Comparison of ENCODE assay signal across 8 mouse cellular contexts in the genomic region with DNA sequence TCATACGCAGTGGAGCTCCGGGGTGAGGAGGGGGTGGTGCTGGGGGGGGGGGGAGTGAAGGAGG. TPM values are rescaled to one million over a fixed set of nuclear protein-coding genes. Genes with fewer than 3 reads are reported as not detected.
DNase-seq lines count a peak whose midpoint lies in the region; ATAC-seq and TF ChIP-seq lines count a peak whose summit lies in the region.

A gene (minus strand): TSS at position 26 of the 64 bp plus-strand sequence.

- peak within 1 kb of the TSS; percentile 89 for H3K4me3 ChIP-seq in thymus, adult 2 months (ENCODE audit: control insufficient read depth, insufficient read depth, low read length)
- peak within 1 kb of the TSS; percentile 79 for H3K4me3 ChIP-seq in erythroblast, embryonic 14.5 days (replicated peaks)
- peak within 1 kb of the TSS; percentile 94 for H3K4me3 ChIP-seq in limb, embryonic 14.5 days (replicated peaks; ENCODE audit: low read length)
- peak within 1 kb of the TSS; percentile 90 for H3K4me3 ChIP-seq in stomach, embryonic 14.5 days (ENCODE audit: low read depth, low read length)

- 0% methylated on average over 2 of the region's 2 CpGs for WGBS in thymus, adult 2 months
- 0% methylated on average over 2 of the region's 2 CpGs for WGBS in limb, embryonic 14.5 days
- 0% methylated on average over 2 of the region's 2 CpGs for WGBS in stomach, embryonic 14.5 days

- no peak for TF ChIP-seq POLR2A in thymus, adult 2 months (IDR thresholded peaks at IDR 0.05; ENCODE audit: control insufficient read depth, extremely low read depth, insufficient read depth, low read length, poor library complexity)
- TF ChIP-seq POLR2A in limb, embryonic 14.5 days (IDR thresholded peaks at IDR 0.05; ENCODE audit: borderline replicate concordance, extremely low read depth, insufficient read depth, insufficient read length): no peak

- peak within 1 kb of the TSS; percentile 93 for H3K27ac ChIP-seq in thymus, adult 2 months (ENCODE audit: control insufficient read depth, insufficient read depth, low read length)
- peak within 1 kb of the TSS; percentile 95 for H3K27ac ChIP-seq in limb, embryonic 14.5 days (replicated peaks; ENCODE audit: low read depth, low read length)
- H3K27ac ChIP-seq in stomach, embryonic 14.5 days (ENCODE audit: low read length): peak within 1 kb of the TSS; percentile 97

- peak within 1 kb of the TSS; percentile 96 for H3K9ac ChIP-seq in limb, embryonic 14.5 days (ENCODE audit: low read depth, low read length, severe bottlenecking)
- H3K9ac ChIP-seq in stomach, embryonic 14.5 days (replicated peaks; ENCODE audit: low read depth, low read length): peak within 1 kb of the TSS; percentile 83

- no peak for TF ChIP-seq CTCF in thymus, adult 2 months (IDR thresholded peaks at IDR 0.05; ENCODE audit: borderline replicate concordance, control insufficient read depth, extremely low read depth, insufficient read depth, low read length, poor library complexity)

- H3K4me2 ChIP-seq in limb, embryonic 14.5 days (replicated peaks; ENCODE audit: low read depth, low read length, severe bottlenecking): peak within 1 kb of the TSS; percentile 67
- H3K4me2 ChIP-seq in stomach, embryonic 14.5 days (replicated peaks; ENCODE audit: low read depth, low read length): peak within 1 kb of the TSS; percentile 62

- DNase-seq in thymus, adult 2 months: no peak
- no peak for DNase-seq in thymus, postnatal 4 days
- no peak for DNase-seq in heart, postnatal 25 days (ENCODE audit: low spot score)
- DNase-seq in limb, embryonic 14.5 days (ENCODE audit: low spot score): no peak
- DNase-seq in c-Kit-positive CD71-positive TER-119-positive erythroid progenitor cells, embryonic 14.5 days (ENCODE audit: low spot score): no peak
- DNase-seq in lung, postnatal 14 days: no peak

- H3K36me3 ChIP-seq in thymus, adult 2 months (ENCODE audit: control insufficient read depth, insufficient read depth, low read length): no peaks in the 10 kb centered on the region
- peaks cover 2% of the 10 kb centered on the region for H3K36me3 ChIP-seq in erythroblast, embryonic 14.5 days (ENCODE audit: control insufficient read depth)
- H3K36me3 ChIP-seq in limb, embryonic 14.5 days (ENCODE audit: control insufficient read depth, insufficient read depth, low read length): no peaks in the 10 kb centered on the region
- no peaks in the 10 kb centered on the region for H3K36me3 ChIP-seq in stomach, embryonic 14.5 days (ENCODE audit: control insufficient read depth, insufficient read depth, low read length)

- H3K4me1 ChIP-seq in thymus, adult 2 months (replicated peaks; ENCODE audit: control insufficient read depth, insufficient read depth, low read length): no peaks in the 10 kb centered on the region
- peaks cover 23% of the 10 kb centered on the region for H3K4me1 ChIP-seq in erythroblast, embryonic 14.5 days (ENCODE audit: control insufficient read depth)
- peaks cover 8% of the 10 kb centered on the region for H3K4me1 ChIP-seq in limb, embryonic 14.5 days (ENCODE audit: control insufficient read depth, insufficient read depth, low read length)
- peaks cover 9% of the 10 kb centered on the region; the same call in 1 of the 2 replicates for H3K4me1 ChIP-seq in stomach, embryonic 14.5 days (ENCODE audit: control insufficient read depth, insufficient read depth, low read length)

- no peaks in the 10 kb centered on the region for H3K9me3 ChIP-seq in erythroblast, embryonic 14.5 days (ENCODE audit: control insufficient read depth, low read length)
- H3K9me3 ChIP-seq in limb, embryonic 14.5 days (ENCODE audit: control insufficient read depth, low read length): no peaks in the 10 kb centered on the region
- no peaks in the 10 kb centered on the region for H3K9me3 ChIP-seq in stomach, embryonic 14.5 days (ENCODE audit: control insufficient read depth, low read depth, low read length)

- ATAC-seq in limb, embryonic 14.5 days (ENCODE audit: low FRiP score, low read depth): no peak
- no peak for ATAC-seq in stomach, embryonic 14.5 days (ENCODE audit: insufficient number of reproducible peaks, insufficient read depth, low FRiP score, low read depth)

- no peaks in the 10 kb centered on the region for H3K27me3 ChIP-seq in thymus, adult 2 months (ENCODE audit: control insufficient read depth, insufficient read depth, low read length)
- H3K27me3 ChIP-seq in erythroblast, embryonic 14.5 days (ENCODE audit: control insufficient read depth): no peaks in the 10 kb centered on the region
- H3K27me3 ChIP-seq in limb, embryonic 14.5 days (ENCODE audit: control insufficient read depth, insufficient read depth, low read length): no peaks in the 10 kb centered on the region
- no peaks in the 10 kb centered on the region for H3K27me3 ChIP-seq in stomach, embryonic 14.5 days (ENCODE audit: control insufficient read depth, insufficient read depth, low read length)

- intact Hi-C loops in heart, postnatal 25 days (cut with DNase I): no loop called here

RNA-seq across cellular contexts. Expression of the gene that starts here (rescaled TPM):
- 19.0 and 21.7 TPM in 2 replicates for polyA plus RNA-seq in thymus, adult 2 months (2012; rRNA removed)
- 0.58 and 1.0 TPM in 2 replicates for polyA plus RNA-seq in erythroblast, embryonic 14.5 days (2012)
- 10 to 100 TPM; 32.8 to 36.6 TPM for total RNA-seq in heart, postnatal 25 days (2021)
- 65.9 and 74.8 TPM in 2 replicates for polyA plus RNA-seq in limb, embryonic 14.5 days (2012; rRNA removed)
- 91.5 and 102 TPM in 2 replicates for polyA plus RNA-seq in limb, embryonic 14.5 days (2014; fragmentation: Nextera tagmentation; extraction: Ambion mirVana)
- 117 and 127 TPM in 2 replicates for polyA plus RNA-seq in stomach, embryonic 14.5 days (2014; fragmentation: Nextera tagmentation; extraction: Ambion mirVana)
